Mouse (Mus musculus) layer of hippocampus, postnatal 36 days (tissue): ENCODE measurements around the gene Bbs1. TPM values are rescaled to one million over a fixed set of nuclear protein-coding genes. Genes with fewer than 3 reads are reported as not detected.
"Not testable (repeated sequence)": the region's sequence is repeated elsewhere in the genome, so short reads cannot be mapped to it uniquely, and the experiment has no call there.

Experiments
- DNase-seq, 2 experiments: peaks; one replicate each; pipeline ENCODE4 v3.0.0; 2022
- total RNA-seq, 2 experiments: library from RNA; stranded (reverse); gene quantifications; 2 replicates each; pipeline ENCODE4 v1.2.3; 2021

Gene Bbs1
- total RNA-seq = 10 to 100 TPM; 38.3 to 41.7 TPM

DNA sequence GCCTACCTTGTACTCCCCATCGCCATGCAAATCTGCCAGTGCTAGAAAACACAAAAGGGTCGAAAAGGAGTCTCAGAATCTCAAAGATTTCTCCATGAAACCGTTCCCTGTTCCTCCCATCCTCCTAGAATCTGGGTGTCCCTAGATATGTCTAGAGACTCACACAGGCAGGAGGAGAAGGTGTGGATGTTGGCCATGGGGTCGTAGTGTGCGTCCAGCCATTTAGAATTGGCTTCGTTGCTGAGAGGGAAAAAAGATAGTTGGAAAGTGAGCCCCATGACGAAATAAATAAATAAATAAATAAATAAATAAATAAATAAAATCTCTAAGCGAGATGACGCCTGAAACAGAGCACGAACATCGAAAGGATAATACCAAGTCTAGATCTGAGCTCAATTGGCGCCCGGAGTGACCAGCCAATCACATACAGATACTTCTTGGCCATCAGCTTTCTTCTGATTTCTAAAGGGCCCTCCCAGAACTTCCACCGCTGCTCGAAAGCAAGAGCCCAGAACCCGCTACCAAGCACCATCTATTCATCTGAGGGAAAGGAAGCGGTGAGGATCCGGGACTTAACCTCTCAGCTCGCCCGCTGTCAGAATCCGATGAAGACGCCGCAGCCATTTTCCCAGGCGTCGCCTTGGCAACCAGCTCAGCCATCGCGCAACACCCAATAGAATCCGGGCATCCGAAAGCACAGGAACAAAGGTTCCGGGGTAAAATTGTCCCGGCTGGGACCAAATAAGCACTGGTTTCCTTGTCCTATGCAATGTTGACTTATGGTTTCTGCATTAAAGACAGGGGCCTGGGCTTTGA is at the start of gene Bbs1:
Gene Bbs1 (minus strand): TSS at position 650 of the 816 bp plus-strand sequence.
- peak; percentile 79 to 81 for DNase-seq

DNA sequence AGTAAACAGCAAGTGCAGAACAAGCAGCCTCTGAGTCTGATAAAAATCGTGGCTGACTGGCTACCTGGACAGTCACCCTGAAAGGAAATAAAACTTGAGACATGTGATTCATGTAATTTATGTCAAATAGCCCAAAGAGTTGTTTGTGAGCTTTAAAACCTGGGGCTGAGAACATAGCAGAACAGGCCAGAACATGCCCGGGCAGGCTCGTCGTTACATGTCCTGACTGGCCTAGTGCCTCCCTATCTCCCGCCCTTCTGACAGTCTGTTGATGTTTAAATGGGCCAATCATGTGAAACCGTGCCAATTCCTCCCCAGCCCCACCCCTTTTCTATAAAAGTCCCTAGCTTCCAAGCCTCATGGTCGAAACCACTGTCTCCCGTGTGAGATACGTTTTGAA is 42.2 kb upstream of the Bbs1 start:
- not testable (repeated sequence) for DNase-seq

DNA sequence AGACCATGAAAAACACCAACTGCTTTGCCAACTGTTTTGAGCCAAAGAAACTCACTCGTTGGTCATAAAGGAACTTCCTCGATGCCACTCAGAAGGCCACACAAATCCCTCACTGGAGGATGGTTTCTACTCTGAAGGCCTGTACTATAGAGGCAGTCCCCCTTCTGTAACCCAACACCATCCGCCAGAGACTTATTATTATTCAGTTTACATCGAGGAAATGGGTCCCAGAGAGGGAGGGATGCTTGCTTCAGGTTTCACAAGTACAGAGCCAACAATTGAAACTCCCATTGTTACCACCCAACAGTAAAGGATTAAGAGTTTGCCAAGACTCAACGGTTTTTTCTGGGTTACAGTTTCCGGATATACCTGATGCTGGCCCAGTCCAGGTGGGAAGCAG is 39.1 kb upstream of the Bbs1 start:
- no peak for DNase-seq

DNA sequence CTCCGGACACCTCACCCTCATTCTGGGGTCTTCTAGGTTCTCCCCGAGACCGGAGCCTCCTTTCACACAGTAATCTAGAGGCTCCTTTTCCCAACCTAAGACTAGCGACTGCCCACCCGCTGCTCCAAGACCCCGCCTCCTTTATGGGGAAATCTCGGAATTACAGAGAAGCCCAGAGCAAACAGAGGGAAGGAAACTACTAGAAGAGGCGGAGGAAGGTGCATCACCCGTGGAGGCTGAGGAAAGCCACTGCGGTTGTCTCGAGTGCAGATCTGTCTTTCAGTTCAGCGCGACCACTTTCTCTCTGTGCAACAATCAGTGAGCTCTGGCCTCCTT is 36.8 kb upstream of the Bbs1 start:
- DNase-seq = no peak

DNA sequence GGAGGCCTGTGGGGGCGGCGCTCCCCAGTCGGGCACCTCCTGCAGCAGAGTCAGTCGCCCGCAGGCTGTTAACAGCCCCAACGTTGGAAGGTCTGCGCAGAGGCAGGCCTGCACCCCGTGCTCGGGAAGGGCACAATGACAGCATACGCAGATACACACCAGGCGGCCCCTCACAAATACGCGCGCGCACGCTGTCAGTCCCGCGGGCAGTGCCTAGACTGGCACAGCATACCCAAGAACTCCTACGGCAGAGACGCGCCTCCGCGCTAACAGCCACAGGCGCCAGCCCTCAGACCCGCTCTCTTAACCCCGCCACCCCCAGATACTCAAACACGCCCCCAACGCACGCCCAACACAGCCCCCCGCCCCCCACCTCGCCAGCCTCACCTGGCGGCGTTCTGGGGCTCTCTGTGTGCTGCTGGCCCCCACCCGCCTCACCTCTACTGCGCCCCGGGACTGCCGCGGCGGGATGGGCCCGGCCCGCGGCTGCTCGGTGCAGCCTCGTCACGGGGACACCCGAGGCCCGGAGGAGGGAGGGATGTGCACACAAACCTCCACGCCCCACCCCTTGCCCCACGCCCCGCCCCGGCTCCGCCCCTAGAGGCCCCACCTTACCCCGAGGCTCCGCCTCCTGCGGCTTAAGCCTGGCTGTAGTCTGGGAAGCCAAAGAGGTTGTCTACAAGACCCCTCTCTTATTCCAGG is 36.3 kb upstream of the Bbs1 start, which contains the start of gene Peli3:
Gene Peli3 (minus strand): TSS at position 577 of the 702 bp plus-strand sequence.
- peak; percentile 79 to 81 for DNase-seq

DNA sequence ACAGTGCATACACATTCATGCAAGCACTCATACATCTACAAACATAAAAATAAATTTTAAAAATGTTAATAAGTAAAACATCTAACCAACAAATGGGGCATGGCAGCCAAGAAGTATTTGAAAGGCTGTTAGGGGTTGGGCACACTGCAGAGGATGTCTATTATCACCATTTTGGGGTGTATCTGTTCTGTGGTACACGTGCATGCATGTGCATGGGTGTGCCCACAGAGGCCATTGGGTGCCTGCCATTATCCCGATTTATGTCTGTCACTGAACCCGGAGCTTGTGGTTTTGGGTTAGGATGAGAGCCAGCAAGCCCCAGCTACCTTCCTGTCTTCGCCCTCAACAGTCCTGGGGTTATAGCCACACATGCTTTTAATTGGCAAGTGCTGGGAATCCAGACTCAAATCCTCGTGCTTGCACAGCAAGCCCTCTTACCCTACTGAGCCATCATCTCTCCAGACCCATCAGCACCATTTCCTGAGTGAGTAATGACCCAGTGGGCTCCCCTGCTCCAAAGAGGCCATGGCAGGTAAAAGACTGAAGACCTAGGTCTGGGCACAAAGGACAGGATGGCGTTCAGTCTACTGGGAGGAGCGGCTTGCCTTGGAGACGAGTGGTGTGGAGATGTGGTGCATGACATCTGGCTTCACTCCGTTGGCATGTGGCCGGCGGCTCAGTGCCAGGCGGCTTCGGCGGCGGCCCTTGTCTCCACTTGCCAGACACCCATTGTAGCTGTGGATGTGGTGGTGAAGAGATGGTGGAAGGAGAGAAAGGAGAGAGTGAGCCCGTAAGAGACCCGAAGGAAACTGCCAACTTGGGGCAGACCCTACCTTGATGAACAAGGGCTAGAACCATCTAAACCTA is 31.2 kb upstream of the Bbs1 start:
- no peak for DNase-seq

DNA sequence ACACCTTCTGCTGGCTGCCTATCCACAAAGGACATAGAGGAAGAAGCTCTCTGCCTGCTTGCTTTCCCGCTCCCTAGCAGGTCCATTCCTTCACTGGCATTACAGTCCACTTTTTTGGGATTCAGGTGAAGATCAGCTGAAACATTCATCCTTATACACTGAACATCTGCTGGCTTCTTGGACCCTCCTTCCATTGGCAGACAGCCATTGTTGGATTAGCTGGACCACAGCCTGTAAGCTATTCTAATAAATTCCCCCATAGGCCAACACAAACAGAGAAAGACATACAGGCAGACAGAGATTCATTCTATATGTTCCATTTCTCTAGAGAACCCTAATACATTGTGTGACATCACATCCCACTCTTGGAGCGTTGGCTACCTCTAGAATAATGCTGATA is 30.5 kb upstream of the Bbs1 start:
- DNase-seq = no peak

DNA sequence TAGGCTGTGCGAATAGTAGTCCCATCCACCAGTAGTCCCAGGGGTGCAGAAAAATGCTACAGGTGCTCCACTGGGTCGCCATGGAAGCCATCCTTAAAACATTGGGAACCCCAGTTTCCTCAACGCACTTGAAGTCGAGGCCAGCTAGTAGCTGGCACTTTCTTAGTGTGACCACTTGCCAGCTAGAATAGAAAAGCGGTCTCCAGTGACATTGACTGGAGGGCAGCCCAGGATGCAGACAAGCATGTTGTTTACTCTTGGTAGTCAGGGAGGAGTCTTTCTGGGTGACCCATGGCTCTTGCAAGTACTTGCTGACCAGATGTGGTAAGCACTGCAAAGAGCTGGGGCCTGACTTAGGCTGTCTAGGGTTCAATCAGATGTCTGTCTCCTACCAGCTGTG is 22.4 kb upstream of the Bbs1 start:
- no peak for DNase-seq

DNA sequence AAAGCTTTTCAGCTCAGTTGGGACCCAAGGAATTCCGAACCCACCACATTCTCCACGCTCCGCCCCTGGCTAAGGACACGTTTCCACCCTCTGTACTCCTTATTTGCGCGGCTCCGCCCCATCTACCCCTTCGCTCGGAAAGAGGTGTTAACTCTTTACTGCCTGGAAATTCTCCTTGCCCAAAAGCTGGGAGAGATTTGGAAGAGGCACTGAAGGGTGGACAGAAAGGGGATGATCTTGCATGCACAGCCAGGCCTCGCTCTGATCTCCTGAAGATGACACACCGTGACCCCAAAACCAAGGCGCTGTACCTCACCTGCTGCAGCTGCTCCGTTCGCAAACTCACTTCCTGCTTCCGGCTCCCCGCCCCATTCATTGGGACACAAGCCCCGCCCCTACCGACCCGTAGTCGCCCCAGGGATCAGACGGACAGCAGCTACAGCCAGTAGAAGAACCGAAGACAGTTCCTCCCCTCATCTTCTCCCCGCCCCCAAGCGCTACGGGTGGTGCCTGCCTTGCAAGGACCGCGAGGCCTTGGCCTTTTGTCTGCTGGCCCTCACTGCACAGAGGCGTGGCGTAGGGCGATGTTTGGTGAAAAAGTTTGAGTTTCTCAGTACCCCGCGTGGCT is 21.6 kb upstream of the Bbs1 start, which contains the start of gene Dpp3:
Gene Dpp3 (minus strand): TSS at position 384 of the 628 bp plus-strand sequence.
- DNase-seq = peak; percentile 97 to 98

DNA sequence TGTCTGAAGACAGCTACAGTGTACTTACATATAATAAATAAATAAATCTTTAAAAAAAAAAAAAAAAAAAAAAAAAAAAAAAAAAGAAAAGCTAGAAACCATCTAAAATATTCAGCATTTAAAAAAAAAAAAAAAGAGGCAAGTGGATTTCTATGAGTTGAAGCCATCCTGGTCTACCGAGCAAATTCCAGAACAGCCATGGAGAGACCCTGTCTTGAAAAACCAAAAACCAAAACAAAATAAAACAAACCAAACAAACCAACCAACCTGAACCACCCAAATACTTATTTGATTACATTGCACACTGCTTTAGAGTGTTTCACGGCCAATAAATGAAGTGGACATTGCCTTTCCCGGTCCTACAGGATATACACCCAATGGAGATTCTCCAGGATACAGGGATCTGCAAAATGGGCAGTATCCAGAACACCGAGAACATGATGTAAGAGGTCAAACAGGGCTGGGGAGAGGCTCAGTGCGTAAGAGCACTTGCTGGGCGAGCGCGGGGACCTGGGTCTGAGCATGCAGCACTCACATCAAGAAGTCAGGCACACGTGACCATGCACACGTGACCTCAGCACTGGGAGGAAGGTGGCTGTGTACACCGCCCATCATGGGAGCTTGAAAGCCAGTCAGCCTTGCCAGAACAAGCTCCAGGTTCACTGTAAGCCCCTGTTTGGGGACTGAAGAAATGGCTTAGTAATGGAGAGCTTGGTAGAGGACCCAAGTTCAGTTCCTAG is 18.9 kb upstream of the Bbs1 start:
- DNase-seq = no peak

DNA sequence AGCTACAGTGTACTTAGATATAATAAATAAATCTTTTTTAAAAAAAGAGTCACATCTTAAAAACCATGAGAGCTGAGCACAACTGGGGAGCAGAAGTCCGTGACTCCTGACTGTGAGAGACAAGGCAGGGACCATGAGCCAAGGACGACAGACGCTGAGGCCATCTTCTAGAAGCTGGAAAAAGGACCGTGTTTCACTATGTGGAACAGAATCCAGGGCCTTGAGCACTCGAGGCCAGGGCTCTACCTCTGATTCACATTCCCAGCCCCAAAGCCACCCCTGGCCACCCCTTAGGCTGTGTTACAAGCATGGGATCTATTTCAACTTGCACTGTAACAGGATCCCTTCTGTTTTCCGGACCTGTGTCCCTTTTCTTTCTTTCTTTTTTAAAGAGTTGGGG is 13.2 kb upstream of the Bbs1 start:
- DNase-seq = no peak

DNA sequence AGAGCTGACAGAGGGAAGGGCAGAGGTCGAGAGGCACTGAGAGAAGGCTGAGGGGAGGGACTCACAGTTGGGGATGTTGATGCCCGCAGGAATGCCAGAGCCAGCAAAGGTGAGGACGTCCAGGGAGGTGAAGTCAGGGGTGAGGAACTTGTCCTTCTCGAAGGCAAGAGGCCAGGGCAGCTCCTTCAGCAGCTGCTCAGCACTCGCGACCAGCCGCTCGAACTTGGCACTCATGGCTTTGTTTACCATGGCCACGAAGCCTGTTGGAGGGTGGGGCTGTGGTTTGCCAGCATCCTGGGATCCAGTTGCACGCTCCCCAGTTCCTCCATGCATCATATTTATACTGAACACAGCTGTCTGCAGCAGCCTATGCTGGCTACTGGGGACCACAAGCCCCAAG is 10.4 kb upstream of the Bbs1 start:
- DNase-seq = no peak

DNA sequence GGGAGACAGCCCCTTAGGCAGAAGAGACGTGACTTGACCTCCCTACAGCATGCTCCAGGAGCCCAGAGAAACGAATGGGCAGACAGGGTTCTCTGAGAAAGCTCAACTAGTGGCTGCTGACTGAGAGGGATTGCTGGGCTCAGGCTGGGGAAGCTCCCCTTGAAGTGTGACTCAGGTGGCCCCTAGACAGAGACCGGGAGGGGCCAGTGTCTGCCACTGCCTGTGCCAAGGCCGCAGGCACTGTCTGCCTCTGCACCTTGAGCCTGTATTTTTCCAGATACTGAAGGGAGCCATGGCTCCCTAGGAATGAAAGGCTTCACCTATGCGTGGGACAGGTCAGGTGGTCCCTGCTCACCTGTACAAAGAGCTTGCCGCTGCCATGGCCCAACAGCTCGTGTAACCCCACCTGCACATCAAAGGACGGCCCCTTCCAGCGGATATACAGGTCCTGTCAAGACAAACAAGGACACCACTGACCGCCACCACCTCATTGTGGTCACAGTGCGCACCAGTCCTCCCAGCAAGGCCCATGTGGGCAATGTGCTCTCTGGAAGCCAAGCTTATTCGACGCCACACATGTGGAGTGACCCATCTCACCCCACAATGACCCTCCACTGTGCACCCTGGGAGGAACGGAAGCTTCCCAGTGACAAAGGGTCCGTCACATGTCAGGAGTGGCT is 9.6 kb upstream of the Bbs1 start:
- DNase-seq = no peak

DNA sequence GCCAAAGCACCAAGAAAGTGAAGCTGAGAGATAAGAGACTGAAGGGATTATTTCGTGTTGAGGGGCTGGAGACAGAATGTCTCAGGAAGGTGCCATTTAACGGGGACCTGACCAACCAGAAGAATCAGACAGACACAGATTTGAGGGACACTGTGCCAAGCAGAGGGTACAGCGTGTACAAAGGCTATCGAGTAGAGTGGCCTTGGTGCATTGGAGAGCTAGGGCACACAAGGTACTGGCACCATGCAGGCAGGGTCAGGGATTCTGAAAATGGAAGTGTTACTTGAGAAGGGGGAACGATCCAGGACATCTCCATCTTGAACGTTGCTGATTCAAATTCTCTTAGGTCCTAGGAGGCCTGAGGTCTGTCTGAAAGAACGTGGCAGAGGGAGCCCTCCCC is 2.9 kb upstream of the Bbs1 start:
- no peak for DNase-seq

DNA sequence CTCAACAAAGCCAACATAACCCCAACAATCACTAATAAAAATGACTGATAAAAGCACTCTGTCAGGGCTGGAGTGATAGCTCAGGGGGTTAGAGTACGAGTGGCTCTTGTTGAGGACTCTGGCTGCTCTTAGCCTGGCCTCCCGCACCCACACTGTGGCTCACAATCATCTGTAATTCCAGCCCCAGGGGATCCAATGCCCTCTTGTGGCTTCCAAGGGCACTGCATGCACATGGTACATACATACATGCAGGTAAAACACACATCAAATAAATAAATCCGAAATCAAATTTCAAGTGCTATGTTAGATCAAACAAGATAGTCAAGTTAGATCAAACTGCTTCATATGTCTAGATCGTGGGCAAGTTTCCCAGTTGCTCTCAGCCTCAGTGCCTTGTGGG is 1.7 kb upstream of the Bbs1 start:
- DNase-seq = no peak

DNA sequence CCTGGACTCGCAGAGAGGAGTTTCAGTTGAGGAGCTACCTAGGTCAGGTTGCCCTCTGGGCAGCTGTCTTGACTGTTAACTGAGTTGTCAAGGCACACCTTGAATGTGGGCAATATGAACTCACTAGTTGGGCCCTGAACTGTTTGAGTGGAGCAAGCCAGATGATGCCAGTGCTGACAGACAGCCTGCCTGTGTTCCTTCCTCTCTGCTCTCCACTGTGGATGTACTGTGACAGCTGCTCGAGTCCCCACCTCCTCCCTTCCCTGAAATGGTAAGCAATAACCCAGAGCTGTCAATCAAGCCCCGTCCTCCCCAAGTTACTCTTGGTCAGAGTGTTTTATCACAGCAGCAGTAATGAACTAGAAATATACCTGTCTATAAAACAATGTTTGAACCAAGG is 6.5 kb downstream of the Bbs1 start:
- no peak for DNase-seq

DNA sequence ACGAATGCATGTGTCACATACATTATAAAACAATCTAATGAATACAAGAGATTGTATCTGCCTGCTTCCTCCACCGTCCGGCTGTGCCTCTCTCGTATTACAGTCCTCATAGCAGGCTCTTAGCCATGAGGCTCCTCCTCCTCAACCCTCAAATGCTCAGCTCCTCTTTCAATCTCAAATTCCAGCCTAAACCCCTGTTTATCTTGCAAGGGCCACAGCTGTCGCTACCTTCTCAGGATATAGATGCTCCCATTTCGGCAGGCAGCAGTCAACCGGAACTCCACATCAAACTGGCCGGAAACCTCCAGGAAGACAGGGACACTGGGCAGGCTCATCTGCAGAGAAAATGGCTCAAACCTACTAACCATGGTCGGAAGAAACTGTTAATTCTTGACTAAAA is 7.5 kb downstream of the Bbs1 start:
- no peak for DNase-seq

DNA sequence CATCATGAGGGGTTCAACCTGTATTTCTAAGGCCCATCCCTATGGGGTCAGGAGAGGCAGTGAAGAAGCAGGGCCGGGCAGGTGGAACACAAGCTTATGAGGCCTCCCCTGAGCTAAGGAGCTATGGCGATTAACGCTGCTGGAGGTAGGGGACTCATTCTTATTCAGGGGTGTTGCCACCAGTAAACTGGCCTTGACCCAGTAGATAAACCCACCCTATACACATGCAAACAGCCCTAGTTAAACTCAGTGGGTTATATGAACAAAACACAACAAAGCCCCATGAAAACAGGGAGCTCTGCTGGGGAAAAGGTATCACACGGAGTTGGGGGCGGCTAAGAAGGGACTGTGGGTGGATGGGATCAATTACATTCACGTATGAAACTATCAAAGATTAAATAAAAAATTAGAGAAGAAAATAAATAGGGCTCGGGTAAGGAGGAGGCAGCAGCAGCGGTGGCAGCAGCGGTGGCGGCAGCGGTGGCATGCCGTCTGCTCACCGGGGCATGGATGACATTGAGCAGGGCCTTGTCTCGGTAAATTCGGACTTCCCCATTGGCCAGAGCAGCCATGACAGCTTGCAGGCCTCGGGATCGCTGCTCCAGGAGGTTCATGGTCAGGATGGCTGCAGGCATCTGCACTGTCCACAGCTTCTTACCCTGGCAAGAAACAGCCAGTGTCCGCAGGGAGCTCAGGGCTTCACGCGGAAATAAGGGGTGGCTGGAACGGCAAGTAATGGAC is 9.5 kb downstream of the Bbs1 start:
- no peak for DNase-seq

DNA sequence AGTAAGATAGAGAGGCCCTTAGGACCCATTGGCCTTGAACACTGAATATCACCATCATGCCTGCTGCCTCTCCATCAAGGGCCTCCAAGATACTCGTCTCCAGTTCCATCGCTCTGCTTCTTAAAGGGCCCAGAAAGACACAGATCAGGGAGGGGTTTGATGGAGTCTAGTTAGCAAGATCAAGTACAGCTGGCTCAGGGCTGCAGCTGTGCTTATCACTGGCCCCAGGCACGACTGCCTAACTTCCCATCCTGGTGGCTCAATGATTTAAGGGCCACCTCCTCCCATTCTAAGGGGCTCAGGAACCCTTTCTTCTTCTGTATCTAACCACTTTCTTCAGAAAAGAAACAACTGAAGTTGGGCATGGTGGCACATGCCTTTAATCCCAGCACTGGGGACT is 14.6 kb downstream of the Bbs1 start:
- DNase-seq = no peak

DNA sequence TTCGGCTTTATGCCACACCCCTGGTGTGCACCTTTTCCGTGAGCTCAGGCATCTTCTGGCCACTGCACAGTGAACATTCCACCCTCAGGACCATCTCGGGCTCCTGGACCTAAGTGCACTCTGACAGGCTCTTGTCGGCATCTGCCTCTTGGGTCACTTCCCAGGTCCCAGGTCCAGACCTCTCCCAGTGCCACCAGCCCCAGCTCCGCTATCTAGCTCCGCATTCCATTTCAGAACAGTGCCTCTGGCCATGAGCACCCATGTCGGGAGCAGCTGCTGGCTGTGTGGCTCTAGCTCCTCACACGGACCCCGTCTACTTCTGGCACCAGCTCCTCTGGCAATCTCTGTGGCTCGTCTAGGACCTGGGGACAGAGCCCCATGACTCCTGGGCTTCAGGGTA is 16.6 kb downstream of the Bbs1 start:
- no peak for DNase-seq

DNA sequence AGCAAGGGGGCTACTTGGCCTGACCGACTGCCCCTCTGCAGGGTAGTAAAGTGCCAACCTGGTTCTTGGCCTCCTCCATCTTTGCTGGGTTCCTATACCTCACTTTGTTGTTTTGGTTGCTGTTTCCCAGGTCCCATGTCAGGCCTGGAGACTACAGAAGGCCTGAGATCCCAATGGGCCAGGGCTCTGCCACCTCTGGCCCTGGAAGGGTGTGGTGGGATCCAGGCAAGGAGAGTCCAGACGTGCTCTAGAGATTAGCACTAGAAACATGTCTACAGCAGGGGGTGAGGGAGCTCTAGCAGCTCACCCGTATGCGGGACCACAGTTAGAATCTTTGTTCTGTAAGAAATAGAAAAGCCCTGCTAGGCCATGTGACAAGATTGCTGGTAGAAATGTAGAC is 22.5 kb downstream of the Bbs1 start:
- no peak for DNase-seq
